Mouse (Mus musculus) limb, embryonic 10.5 days (tissue): ENCODE measurements at regions not wholly inside any gene's neighbourhood (a gene's known extent, or its start where the extent isn't known, plus 50 kb on each side); places are given as distances from the start of the nearest gene placed in this dataset.

Experiments used
- DNase-seq: peaks from one replicate; pipeline ENCODE4 v3.0.0-alpha.2; 2017; ENCODE audit warnings: low spot score
- H3K27ac ChIP-seq: fragments of 300-500 bp; sonication (generic); 2 replicates; pipeline ENCODE4 v1.5.1; 2016; ENCODE audit warnings: mild to moderate bottlenecking
- H3K27me3 ChIP-seq: fragments of 300-500 bp; sonication (generic); 2 replicates; pipeline ENCODE4 v1.6.1; 2016; ENCODE audit warnings: low read depth, mild to moderate bottlenecking; ENCODE audit not compliant: poor library complexity, severe bottlenecking
- H3K36me3 ChIP-seq: fragments of 300-500 bp; sonication (generic); 2 replicates; pipeline ENCODE4 v1.6.1; 2016; ENCODE audit warnings: mild to moderate bottlenecking, moderate library complexity
- H3K4me1 ChIP-seq: fragments of 300-500 bp; sonication (generic); 2 replicates; pipeline ENCODE4 v1.6.1; 2016
- H3K4me3 ChIP-seq: fragments of 300-500 bp; sonication (generic); 2 replicates; pipeline ENCODE4 v1.5.1; 2016; ENCODE audit warnings: mild to moderate bottlenecking, moderate library complexity
- H3K9me3 ChIP-seq: fragments of 300-500 bp; sonication (generic); replicated peaks from 2 replicates; pipeline ENCODE4 v1.6.1; 2016; ENCODE audit warnings: mild to moderate bottlenecking
- WGBS: fragments of 180-500 bp; shearing (Covaris S2); methylation state at CpG from one replicate; pipeline ENCODE4 v1.1.7; 2016; 5-methylcytosine and 5-hydroxymethylcytosine counted together

GRCm38 (mm10) chr6:50984157-50984905 is 330.1 kb upstream of the Npvf start:
- H3K36me3 ChIP-seq: no peaks in the 10 kb centered on the region

GRCm38 (mm10) chr6:50986270-50986924 is 332.2 kb upstream of the Npvf start:
- peak; percentile 61 for DNase-seq
- H3K4me1 ChIP-seq: peaks cover 76% of the 10 kb centered on the region
- no peak overlapping the region for H3K4me3 ChIP-seq
- no peaks in the 10 kb centered on the region for H3K36me3 ChIP-seq
- no peaks in the 10 kb centered on the region for H3K27me3 ChIP-seq
- no peaks in the 10 kb centered on the region for H3K9me3 ChIP-seq
- 58% methylated on average over 9 of the region's 9 CpGs for WGBS
- peak overlapping the region; percentile 89 for H3K27ac ChIP-seq

More at GRCm38 (mm10) chr6:50984157-50984905, 330.1 kb upstream of the Npvf start:
- no peaks in the 10 kb centered on the region for H3K9me3 ChIP-seq
- H3K4me1 ChIP-seq: peaks cover 89% of the 10 kb centered on the region
- H3K27ac ChIP-seq: peak overlapping the region; percentile 89
- H3K4me3 ChIP-seq: peak overlapping the region; percentile 12; the same call in 1 of the 2 replicates
- 10% methylated on average over 11 of the region's 11 CpGs for WGBS
- no peaks in the 10 kb centered on the region for H3K27me3 ChIP-seq
- peak; percentile 76 for DNase-seq

- WGBS: 69% methylated on average over 3 of the region's 3 CpGs
- no peak for DNase-seq
- Histone ChIP-seq H3K9me3 (no peaks in the 10 kb centered on the region), H3K36me3 (no peaks in the 10 kb centered on the region), H3K4me3 (no peak overlapping the region), H3K27ac (peak overlapping the region; percentile 89), H3K27me3 (no peaks in the 10 kb centered on the region), H3K4me1 (peaks cover 70% of the 10 kb centered on the region)
Observed at GRCm38 (mm10) chr6:50988561-50988960, 334.3 kb upstream of the Npvf start.

GRCm38 (mm10) chr6:50991528-50992125 is 337.4 kb upstream of the Npvf start:
- Histone ChIP-seq H3K27me3 (no peaks in the 10 kb centered on the region), H3K27ac (peak overlapping the region; percentile 89), H3K4me1 (peaks cover 68% of the 10 kb centered on the region), H3K4me3 (no peak overlapping the region), H3K36me3 (no peaks in the 10 kb centered on the region), H3K9me3 (no peaks in the 10 kb centered on the region)
- no peak for DNase-seq
- 82% methylated on average over 8 of the region's 8 CpGs for WGBS

GRCm38 (mm10) chr6:50993952-50994351 is 339.7 kb upstream of the Npvf start:
- H3K9me3 ChIP-seq: no peaks in the 10 kb centered on the region
- H3K27ac ChIP-seq: peak overlapping the region; percentile 80
- no peak overlapping the region; the same call in 1 of the 2 replicates for H3K4me3 ChIP-seq
- no peaks in the 10 kb centered on the region for H3K36me3 ChIP-seq
- DNase-seq: no peak
- 28% methylated on average over 6 of the region's 6 CpGs for WGBS
- H3K4me1 ChIP-seq: peaks cover 71% of the 10 kb centered on the region
- no peaks in the 10 kb centered on the region for H3K27me3 ChIP-seq

GRCm38 (mm10) chr6:51002713-51003112 is 348.5 kb upstream of the Npvf start:
- 19% methylated on average over 7 of the region's 7 CpGs for WGBS
- Histone ChIP-seq H3K27ac (peak overlapping the region; percentile 87), H3K9me3 (no peaks in the 10 kb centered on the region), H3K4me1 (peaks cover 82% of the 10 kb centered on the region), H3K27me3 (no peaks in the 10 kb centered on the region), H3K36me3 (no peaks in the 10 kb centered on the region), H3K4me3 (0 out of 2 replicates have a peak overlapping the region, but pooled peaks have one; percentile 15)
- DNase-seq: peak; percentile 78

- H3K36me3 ChIP-seq: no peaks in the 10 kb centered on the region
- no peaks in the 10 kb centered on the region for H3K27me3 ChIP-seq
- peak overlapping the region; percentile 84 for H3K27ac ChIP-seq
- WGBS: 33% methylated on average over 11 of the region's 11 CpGs
- peak; percentile 65 for DNase-seq
- H3K4me3 ChIP-seq: no peak overlapping the region
- H3K4me1 ChIP-seq: peaks cover 76% of the 10 kb centered on the region
- H3K9me3 ChIP-seq: no peaks in the 10 kb centered on the region
Observed at GRCm38 (mm10) chr6:51006074-51006591, 351.9 kb upstream of the Npvf start.

GRCm38 (mm10) chr6:51009526-51010340 is 355.5 kb upstream of the Npvf start:
- H3K27me3 ChIP-seq: no peaks in the 10 kb centered on the region
- DNase-seq: no peak
- peaks cover 50% of the 10 kb centered on the region for H3K4me1 ChIP-seq
- no peaks in the 10 kb centered on the region for H3K9me3 ChIP-seq
- peak overlapping the region; percentile 38 for H3K27ac ChIP-seq
- H3K36me3 ChIP-seq: no peaks in the 10 kb centered on the region
- no peak overlapping the region for H3K4me3 ChIP-seq
- WGBS: 72% methylated on average over 14 of the region's 14 CpGs

GRCm38 (mm10) chr6:51010536-51010935 is 356.3 kb upstream of the Npvf start:
- Histone ChIP-seq H3K36me3 (no peaks in the 10 kb centered on the region), H3K27me3 (no peaks in the 10 kb centered on the region), H3K9me3 (no peaks in the 10 kb centered on the region), H3K27ac (peak overlapping the region; percentile 38), H3K4me1 (peaks cover 42% of the 10 kb centered on the region), H3K4me3 (no peak overlapping the region)
- 88% methylated on average over 1 of the region's 1 CpGs for WGBS
- no peak for DNase-seq

- 68% methylated on average over 15 of the region's 15 CpGs for WGBS
Observed at GRCm38 (mm10) chr6:51012086-51012830, 358.0 kb upstream of the Npvf start.

GRCm38 (mm10) chr6:51015735-51016134 is 361.5 kb upstream of the Npvf start:
- no peaks in the 10 kb centered on the region for H3K9me3 ChIP-seq
- no peak for DNase-seq
- H3K36me3 ChIP-seq: no peaks in the 10 kb centered on the region
- WGBS: 85% methylated on average over 2 of the region's 2 CpGs
- peak overlapping the region; percentile 51; the same call in 1 of the 2 replicates for H3K27ac ChIP-seq
- H3K4me1 ChIP-seq: peaks cover 31% of the 10 kb centered on the region
- no peaks in the 10 kb centered on the region for H3K27me3 ChIP-seq
- no peak overlapping the region for H3K4me3 ChIP-seq

More at GRCm38 (mm10) chr6:51012086-51012830, 358.0 kb upstream of the Npvf start:
- DNase-seq: no peak
- no peaks in the 10 kb centered on the region for H3K36me3 ChIP-seq
- peaks cover 38% of the 10 kb centered on the region for H3K4me1 ChIP-seq
- no peak overlapping the region for H3K4me3 ChIP-seq
- no peaks in the 10 kb centered on the region for H3K9me3 ChIP-seq
- H3K27ac ChIP-seq: peak overlapping the region; percentile 16
- no peaks in the 10 kb centered on the region for H3K27me3 ChIP-seq
